Mouse (Mus musculus) neural tube, embryonic 13.5 days (tissue): ENCODE results near the gene Prdm16. TPM values are rescaled to one million over a fixed set of nuclear protein-coding genes. Genes with fewer than 3 reads are reported as not detected.

Experiments used
- ATAC-seq: fragments of 200-750 bp; cut with Nextera tagmentation; 2 replicates; pipeline ENCODE4 v1.8.0; 2017; ENCODE audit warnings: low read depth, mild to moderate bottlenecking, moderate TSS enrichment, moderate library complexity
- H3K27ac ChIP-seq: fragments of 300-500 bp; sonication (generic); replicated peaks from 2 replicates; pipeline ENCODE4 v1.5.1; 2015; ENCODE audit warnings: moderate library complexity, mild to moderate bottlenecking, inconsistent platforms
- H3K27me3 ChIP-seq: fragments of 300-500 bp; sonication (generic); 2 replicates; pipeline ENCODE4 v1.6.1; 2015; ENCODE audit warnings: mild to moderate bottlenecking, inconsistent platforms
- H3K36me3 ChIP-seq: fragments of 300-500 bp; sonication (generic); 2 replicates; pipeline ENCODE4 v1.6.1; 2015; ENCODE audit warnings: mild to moderate bottlenecking, inconsistent platforms
- H3K4me1 ChIP-seq: fragments of 300-500 bp; sonication (generic); replicated peaks from 2 replicates; pipeline ENCODE4 v1.6.1; 2015; ENCODE audit warnings: inconsistent platforms
- H3K4me2 ChIP-seq: fragments of 300-500 bp; sonication (generic); 2 replicates; pipeline ENCODE4 v1.6.1; 2015; ENCODE audit warnings: inconsistent platforms, mild to moderate bottlenecking, moderate library complexity
- H3K4me3 ChIP-seq: fragments of 300-500 bp; sonication (generic); 2 replicates; pipeline ENCODE4 v1.5.1; 2015; ENCODE audit warnings: mild to moderate bottlenecking, inconsistent platforms
- H3K9ac ChIP-seq: fragments of 300-500 bp; sonication (generic); 2 replicates; pipeline ENCODE4 v1.6.1; 2015; ENCODE audit warnings: moderate library complexity, mild to moderate bottlenecking, inconsistent platforms
- H3K9me3 ChIP-seq: fragments of 300-500 bp; sonication (generic); 2 replicates; pipeline ENCODE4 v1.6.1; 2016; ENCODE audit warnings: inconsistent platforms
- WGBS: fragments of 180-500 bp; shearing (Covaris S2); methylation state at CpG from one replicate; pipeline ENCODE4 v1.1.7; 2015; 5-methylcytosine and 5-hydroxymethylcytosine counted together
- polyA plus RNA-seq: library from polyadenylated mRNA; unstranded; fragments of >200 nt; fragmentation: Nextera tagmentation; extraction: Ambion mirVana; gene quantifications from 2 replicates; pipeline ENCODE4 v1.2.1, GENCODE M21; 2015

Gene Prdm16
- polyA plus RNA-seq, 1 experiment from 2014 or later: 10.0 TPM

DNA sequence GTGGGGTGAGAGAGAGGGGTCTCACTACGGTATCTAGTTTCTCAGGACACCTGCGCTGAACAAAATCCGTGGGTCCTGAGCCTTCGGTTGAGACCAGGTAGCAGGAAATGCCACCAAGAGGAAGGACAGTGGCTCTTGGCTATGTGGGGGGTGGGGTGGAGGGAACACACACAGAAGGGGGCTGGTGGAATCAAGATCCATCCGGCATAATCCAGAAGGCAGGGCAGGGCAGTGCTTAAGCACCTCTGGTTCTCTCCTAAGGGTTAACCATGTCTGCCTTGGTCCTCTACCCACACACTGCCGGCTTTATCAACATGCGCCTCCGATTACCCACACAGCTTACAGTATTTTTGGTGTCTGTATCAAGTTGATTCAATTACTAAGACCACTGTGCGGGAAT, 191.0 kb downstream of the Prdm16 start:
- 68% methylated on average over 9 of the region's 9 CpGs for WGBS

GRCm38 (mm10) chr4:154442645-154443304, 193.9 kb downstream of the Prdm16 start:
- H3K27me3 ChIP-seq: peaks cover 86% of the 10 kb centered on the region
- H3K9ac ChIP-seq: no peak overlapping the region
- no peak overlapping the region for H3K4me2 ChIP-seq
- ATAC-seq: no peak
- no peaks in the 10 kb centered on the region for H3K9me3 ChIP-seq
- H3K36me3 ChIP-seq: no peaks in the 10 kb centered on the region
- no peak overlapping the region for H3K4me3 ChIP-seq
- no peak overlapping the region for H3K27ac ChIP-seq
- 50% methylated on average over 9 of the region's 9 CpGs for WGBS
- peaks cover 51% of the 10 kb centered on the region for H3K4me1 ChIP-seq

More for the DNA sequence above, 191.0 kb downstream of the Prdm16 start:
- Histone ChIP-seq H3K27ac (no peak overlapping the region), H3K4me1 (peaks cover 33% of the 10 kb centered on the region), H3K4me2 (no peak overlapping the region), H3K4me3 (no peak overlapping the region), H3K27me3 (peaks cover 90% of the 10 kb centered on the region), H3K9me3 (no peaks in the 10 kb centered on the region), H3K36me3 (no peaks in the 10 kb centered on the region), H3K9ac (no peak overlapping the region)
- ATAC-seq: no peak

- ATAC-seq: no peak
- Histone ChIP-seq H3K4me1 (peaks cover 37% of the 10 kb centered on the region), H3K36me3 (no peaks in the 10 kb centered on the region), H3K27me3 (peaks cover 55% of the 10 kb centered on the region), H3K27ac (no peak overlapping the region), H3K9ac (no peak overlapping the region), H3K9me3 (no peaks in the 10 kb centered on the region), H3K4me3 (no peak overlapping the region), H3K4me2 (no peak overlapping the region)
- 76% methylated on average over 14 of the region's 14 CpGs for WGBS
These were observed 197.1 kb downstream of the Prdm16 start for GRCm38 (mm10) chr4:154439455-154440052.

- Histone ChIP-seq H3K4me3 (no peak overlapping the region), H3K9ac (no peak overlapping the region), H3K4me1 (peaks cover 31% of the 10 kb centered on the region), H3K4me2 (no peak overlapping the region), H3K27me3 (peaks cover 51% of the 10 kb centered on the region), H3K9me3 (no peaks in the 10 kb centered on the region), H3K36me3 (no peaks in the 10 kb centered on the region), H3K27ac (no peak overlapping the region)
- WGBS: 72% methylated on average over 15 of the region's 15 CpGs
- ATAC-seq: no peak
These were observed 198.1 kb downstream of the Prdm16 start for GRCm38 (mm10) chr4:154438610-154439009.

DNA sequence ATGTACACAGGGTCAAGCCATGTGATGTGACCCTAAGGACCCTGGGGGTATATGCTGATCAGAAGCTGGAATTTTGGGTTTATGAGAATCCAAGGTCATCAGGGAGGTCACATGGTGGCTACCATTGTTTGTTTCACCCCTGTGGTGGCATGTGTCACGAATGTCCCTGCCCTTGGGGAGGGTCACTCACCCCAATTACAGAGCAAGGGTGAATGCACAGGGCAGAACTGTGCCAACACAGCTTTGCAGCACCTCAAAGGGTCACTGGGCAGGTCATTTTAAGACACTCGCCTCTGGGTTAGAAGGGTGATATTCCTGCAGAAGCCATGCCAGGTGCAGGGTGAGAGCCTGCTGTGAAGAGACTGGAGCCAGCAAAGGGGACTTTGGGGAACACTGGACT, 206.9 kb downstream of the Prdm16 start:
- Histone ChIP-seq H3K4me3 (no peak overlapping the region), H3K9me3 (no peaks in the 10 kb centered on the region), H3K27me3 (peaks cover 17% of the 10 kb centered on the region), H3K36me3 (no peaks in the 10 kb centered on the region), H3K4me2 (no peak overlapping the region), H3K4me1 (peaks cover 10% of the 10 kb centered on the region), H3K9ac (no peak overlapping the region), H3K27ac (no peak overlapping the region)
- WGBS: 61% methylated on average over 2 of the region's 2 CpGs
- ATAC-seq: no peak

DNA sequence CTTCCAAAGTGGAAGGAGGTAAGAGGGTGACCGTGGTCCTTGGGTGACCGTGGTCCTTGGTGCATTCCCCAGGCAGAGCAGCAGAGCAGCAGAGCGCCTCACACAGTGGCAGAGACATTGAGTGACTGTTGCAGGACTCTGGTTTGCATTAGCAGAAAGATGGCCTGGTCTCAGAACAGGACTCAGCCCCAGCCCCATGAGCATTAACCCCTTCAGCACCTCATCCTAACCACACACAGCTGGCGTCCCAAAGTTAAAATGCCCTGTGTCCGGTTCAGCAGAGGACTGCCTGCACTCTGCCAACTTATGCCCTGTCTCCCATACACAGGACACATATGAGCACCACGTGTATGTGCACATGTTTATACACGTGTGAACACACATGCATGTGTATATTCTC, 209.8 kb downstream of the Prdm16 start:
- 83% methylated on average over 7 of the region's 7 CpGs for WGBS
- no peaks in the 10 kb centered on the region for H3K9me3 ChIP-seq
- H3K27ac ChIP-seq: no peak overlapping the region
- H3K4me2 ChIP-seq: no peak overlapping the region
- peaks cover 30% of the 10 kb centered on the region for H3K27me3 ChIP-seq
- H3K36me3 ChIP-seq: no peaks in the 10 kb centered on the region
- peaks cover 37% of the 10 kb centered on the region for H3K4me1 ChIP-seq
- ATAC-seq: no peak
- H3K9ac ChIP-seq: no peak overlapping the region
- H3K4me3 ChIP-seq: no peak overlapping the region

GRCm38 (mm10) chr4:154425284-154425683, 211.4 kb downstream of the Prdm16 start:
- Histone ChIP-seq H3K4me1 (peaks cover 37% of the 10 kb centered on the region), H3K27me3 (peaks cover 36% of the 10 kb centered on the region), H3K9ac (no peak overlapping the region), H3K27ac (no peak overlapping the region), H3K9me3 (no peaks in the 10 kb centered on the region), H3K4me3 (no peak overlapping the region), H3K36me3 (no peaks in the 10 kb centered on the region), H3K4me2 (no peak overlapping the region)
- 62% methylated on average over 17 of the region's 17 CpGs for WGBS
- ATAC-seq: no peak

DNA sequence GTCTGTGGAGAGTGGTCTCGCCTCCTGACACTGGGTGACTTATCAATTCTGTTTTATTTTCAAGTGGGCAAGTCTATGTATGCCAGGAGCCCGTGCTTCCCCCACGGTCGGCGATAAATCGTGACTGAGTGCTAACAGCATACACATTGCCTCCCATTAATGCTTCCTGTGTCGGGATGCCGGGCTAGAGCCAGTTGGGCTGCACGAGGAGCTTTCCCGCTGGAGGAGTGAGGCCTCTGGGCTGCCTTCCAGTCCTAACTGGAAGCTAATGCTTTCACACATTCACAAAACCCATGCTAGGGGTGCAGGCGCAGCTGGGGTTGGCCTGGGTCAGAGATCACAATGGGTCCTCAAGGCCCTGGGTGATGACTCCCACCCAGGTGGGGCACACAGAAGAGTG, 212.0 kb downstream of the Prdm16 start:
- Histone ChIP-seq H3K27ac (no peak overlapping the region), H3K4me3 (no peak overlapping the region), H3K27me3 (peaks cover 36% of the 10 kb centered on the region), H3K9ac (no peak overlapping the region), H3K4me2 (no peak overlapping the region), H3K36me3 (no peaks in the 10 kb centered on the region), H3K9me3 (no peaks in the 10 kb centered on the region), H3K4me1 (peaks cover 37% of the 10 kb centered on the region)
- WGBS: 49% methylated on average over 11 of the region's 11 CpGs
- ATAC-seq: no peak

DNA sequence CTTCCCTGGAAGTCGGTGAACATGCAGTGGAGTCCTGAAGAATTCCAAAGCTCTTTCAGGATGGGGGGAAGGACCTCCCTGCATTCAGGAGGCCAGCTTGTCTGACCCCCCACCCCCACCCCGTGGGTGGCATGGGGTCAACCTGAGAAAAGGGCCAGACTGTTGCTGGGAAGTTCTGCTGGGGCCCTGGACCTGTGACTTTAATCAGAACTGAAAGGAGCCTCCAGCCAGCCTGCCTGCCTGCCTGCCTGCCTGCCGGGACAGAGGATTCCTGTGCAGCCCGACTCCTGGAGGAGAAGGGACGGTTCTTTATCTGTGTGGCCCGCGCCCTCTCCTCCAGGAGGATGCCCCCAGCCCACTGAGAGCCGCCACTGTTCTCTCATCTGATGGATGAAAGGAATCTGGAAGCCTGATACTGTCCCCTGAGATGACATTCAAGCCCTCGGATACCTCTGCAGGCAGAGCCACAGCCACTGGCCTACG, 214.2 kb downstream of the Prdm16 start:
- Histone ChIP-seq H3K4me1 (peaks cover 37% of the 10 kb centered on the region), H3K36me3 (no peaks in the 10 kb centered on the region), H3K27me3 (peaks cover 36% of the 10 kb centered on the region), H3K9me3 (peaks cover 4% of the 10 kb centered on the region; the same call in 1 of the 2 replicates), H3K4me2 (no peak overlapping the region), H3K4me3 (no peak overlapping the region), H3K27ac (no peak overlapping the region), H3K9ac (no peak overlapping the region)
- no peak for ATAC-seq
- 7% methylated on average over 10 of the region's 10 CpGs for WGBS

DNA sequence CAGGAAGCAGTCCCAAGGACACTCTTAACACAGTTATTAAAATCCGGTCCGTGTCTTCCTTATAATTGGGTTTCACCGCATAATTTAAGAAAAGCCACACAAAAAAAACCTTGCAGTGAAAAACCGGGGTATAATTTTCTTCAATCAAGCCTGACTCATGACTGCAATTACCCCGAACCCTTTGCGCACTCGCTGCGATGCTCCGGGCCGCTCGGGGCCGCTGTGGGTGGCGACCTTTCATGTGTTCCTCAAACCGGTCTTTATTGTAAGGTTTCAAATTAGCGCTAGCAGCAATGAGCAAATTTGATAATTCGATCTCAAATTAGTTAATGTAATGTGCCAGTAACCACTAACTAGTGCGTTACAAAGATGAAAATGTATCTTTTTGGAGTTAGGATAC, 215.9 kb downstream of the Prdm16 start:
- Histone ChIP-seq H3K27me3 (peaks cover 35% of the 10 kb centered on the region), H3K4me1 (peaks cover 37% of the 10 kb centered on the region), H3K36me3 (no peaks in the 10 kb centered on the region), H3K4me3 (no peak overlapping the region), H3K9ac (no peak overlapping the region), H3K27ac (no peak overlapping the region), H3K4me2 (no peak overlapping the region), H3K9me3 (peaks cover 4% of the 10 kb centered on the region; the same call in 1 of the 2 replicates)
- no peak for ATAC-seq
- 87% methylated on average over 17 of the region's 17 CpGs for WGBS

DNA sequence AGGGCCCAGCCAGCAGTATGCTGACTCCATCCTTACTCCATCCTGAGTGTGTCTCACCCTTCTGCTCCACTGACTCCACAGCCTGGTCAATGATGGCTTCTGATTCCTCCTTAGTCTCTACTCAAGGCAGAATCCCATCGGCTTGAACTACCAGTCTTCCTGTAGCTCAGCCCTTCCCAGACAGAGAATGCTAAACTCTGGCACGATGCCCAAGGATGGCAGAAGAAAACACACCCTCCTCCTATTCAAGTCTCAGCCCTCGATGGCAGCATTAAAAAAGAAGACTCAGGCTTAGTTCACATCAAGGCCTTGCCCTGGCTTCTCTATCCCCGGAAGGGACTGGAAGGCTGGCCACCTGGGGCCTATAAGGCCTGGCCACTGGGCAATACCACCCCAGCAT, 216.9 kb downstream of the Prdm16 start:
- Histone ChIP-seq H3K9me3 (peaks cover 4% of the 10 kb centered on the region; the same call in 1 of the 2 replicates), H3K4me2 (no peak overlapping the region), H3K9ac (no peak overlapping the region), H3K36me3 (no peaks in the 10 kb centered on the region), H3K27ac (no peak overlapping the region), H3K4me3 (no peak overlapping the region), H3K27me3 (peaks cover 36% of the 10 kb centered on the region), H3K4me1 (peaks cover 33% of the 10 kb centered on the region)
- ATAC-seq: no peak
- 81% methylated on average over 4 of the region's 4 CpGs for whole genome bisulfite sequencing

DNA sequence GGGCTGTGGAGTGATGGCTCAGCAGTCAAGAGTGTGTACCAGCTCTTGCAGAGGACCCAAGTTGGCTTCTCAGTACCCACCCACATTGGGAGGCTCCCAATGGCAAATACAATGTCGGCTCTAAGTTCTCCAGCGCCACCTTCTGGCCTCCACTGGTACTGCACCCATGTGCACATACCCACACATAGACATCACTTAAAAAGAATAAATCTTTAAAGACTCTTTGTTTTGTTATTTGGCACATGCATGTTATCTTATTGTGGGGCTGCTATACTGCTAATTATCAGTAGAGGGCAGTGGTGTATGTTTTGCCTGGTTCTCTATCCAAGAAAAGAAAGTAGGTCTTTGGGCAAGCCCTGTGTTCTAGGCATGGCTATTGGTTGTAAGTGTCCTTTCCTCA, 217.7 kb downstream of the Prdm16 start:
- 37% methylated on average over 2 of the region's 2 CpGs for WGBS

More for the DNA sequence above, 217.7 kb downstream of the Prdm16 start:
- no peak overlapping the region for H3K4me3 ChIP-seq
- no peak for ATAC-seq
- no peaks in the 10 kb centered on the region for H3K36me3 ChIP-seq
- H3K27ac ChIP-seq: no peak overlapping the region
- H3K9me3 ChIP-seq: peaks cover 4% of the 10 kb centered on the region; the same call in 1 of the 2 replicates
- peaks cover 28% of the 10 kb centered on the region for H3K4me1 ChIP-seq
- H3K27me3 ChIP-seq: peaks cover 32% of the 10 kb centered on the region
- no peak overlapping the region for H3K4me2 ChIP-seq
- no peak overlapping the region for H3K9ac ChIP-seq
